Mouse (Mus musculus) gastrocnemius, postnatal 10 days (tissue): Measurements from ENCODE around the gene Tmem262. TPM values are rescaled to one million over a fixed set of nuclear protein-coding genes. Genes with fewer than 3 reads are reported as not detected.
"Not testable (repeated sequence)": the region's sequence is repeated elsewhere in the genome, so short reads cannot be mapped to it uniquely, and the experiment has no call there.

Source experiments
- DNase-seq: peaks from one replicate; pipeline ENCODE4 v3.0.0; 2021; ENCODE audit warnings: mixed read lengths
- long read RNA-seq, 2 experiments: library from polyadenylated mRNA; stranded (forward); transcript quantifications; one replicate each; pipeline ENCODE4 v2.0.0; 2021
- total RNA-seq, 2 experiments: library from RNA; stranded (reverse); gene quantifications; 2 replicates each; pipeline ENCODE4 v1.2.3; 2021

The Tmem262 gene
- total RNA-seq: not detected
- long read RNA-seq, experiment 1: 0 reads
- long read RNA-seq, experiment 2, partial matches to known transcripts: 0 of 1 reads
- long read RNA-seq, experiment 2, other reads (novel, unspliced or antisense): 1 of 1 reads

DNA sequence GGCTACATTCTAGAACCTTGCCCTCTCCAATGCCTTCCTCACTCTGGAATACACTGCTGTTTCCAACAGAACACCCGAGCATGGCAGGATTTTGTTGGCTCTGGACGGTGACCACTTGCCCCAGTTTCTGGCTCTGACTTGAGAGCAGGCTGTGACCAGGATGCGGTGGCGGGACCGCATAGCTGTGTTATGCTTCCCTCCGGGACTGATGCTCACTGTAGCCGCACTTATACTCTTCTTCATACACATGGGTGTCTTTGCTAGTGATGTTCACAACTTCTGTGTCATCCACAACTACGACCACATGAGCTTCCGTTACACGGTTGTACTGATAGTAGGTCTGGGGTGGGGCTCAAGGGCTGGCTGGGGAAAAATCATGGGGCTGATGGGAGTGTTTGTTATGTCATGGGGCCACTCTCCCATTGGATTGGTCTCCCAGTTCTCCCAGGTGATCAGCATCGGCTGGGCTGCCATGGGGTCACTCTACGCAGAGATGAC lies at the start of gene Tmem262:
Gene Tmem262 (plus strand): TSS at position 51 of the 498 bp plus-strand sequence.
- DNase-seq: no peak

DNA sequence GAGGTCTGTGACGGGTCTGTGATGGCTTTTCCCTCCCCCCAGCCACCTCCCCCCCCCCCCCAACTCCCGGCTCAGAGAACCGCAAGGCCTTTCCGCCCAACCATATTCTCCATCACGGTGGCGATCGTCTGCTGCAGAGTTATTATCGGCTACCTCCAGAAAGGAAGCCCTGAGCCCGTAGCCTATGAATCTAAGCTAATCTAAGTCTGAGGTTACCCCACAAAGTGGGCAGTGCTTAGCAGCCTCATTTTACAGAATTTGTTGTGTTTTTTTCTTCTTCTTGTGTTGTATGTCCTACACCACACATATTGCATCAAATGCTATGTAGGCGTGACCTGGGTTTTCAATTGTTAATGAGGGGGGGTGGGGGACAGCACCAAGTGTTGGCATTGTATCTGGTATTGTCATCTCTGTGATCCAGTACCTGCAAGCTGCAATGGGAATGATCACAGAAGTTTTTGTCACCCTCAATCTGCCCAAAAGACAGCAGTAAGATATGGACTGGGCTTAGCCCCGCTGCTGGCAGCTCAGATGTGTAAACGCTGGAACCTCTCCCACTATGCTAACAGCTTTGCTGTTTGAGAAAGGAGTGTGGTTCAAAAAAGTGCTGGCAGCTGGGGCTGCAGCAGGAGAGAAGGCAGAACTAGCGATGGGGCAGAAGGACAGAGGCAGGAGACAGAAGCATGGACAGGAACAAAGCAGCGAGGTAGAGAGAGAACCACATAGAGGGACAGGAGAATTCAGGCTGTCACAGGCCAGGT lies 49.1 kb upstream of the Tmem262 start:
- DNase-seq: no peak

DNA sequence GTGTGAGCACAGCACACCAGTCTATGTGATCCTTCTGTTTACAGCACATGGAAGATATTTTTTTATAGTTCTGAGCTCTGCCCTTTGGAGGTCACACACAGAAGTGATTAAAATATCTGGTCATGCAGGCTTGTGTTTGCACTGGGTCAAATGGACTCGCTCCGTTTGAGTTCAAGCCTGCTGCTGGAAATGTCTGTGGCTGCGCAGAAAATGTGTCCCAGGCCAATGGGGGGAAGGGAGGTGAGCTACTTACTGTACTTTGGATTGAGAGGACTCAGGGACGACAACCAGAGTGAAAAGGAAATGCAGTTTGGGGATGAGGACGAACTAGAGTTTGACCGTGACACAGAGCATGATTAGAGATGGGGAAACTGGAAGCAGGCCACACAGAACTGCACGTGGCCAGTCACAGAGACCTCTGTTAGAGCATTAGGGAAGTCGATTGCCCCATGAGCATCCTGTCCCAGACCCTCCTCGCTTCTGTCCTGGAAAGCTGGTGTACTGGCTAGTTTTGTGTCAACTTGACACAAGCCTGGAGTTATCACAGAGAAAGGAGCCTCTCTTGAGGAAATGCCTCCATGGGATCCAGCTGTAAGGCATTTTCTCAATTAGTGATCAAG lies 43.8 kb upstream of the Tmem262 start:
- no peak for DNase-seq

DNA sequence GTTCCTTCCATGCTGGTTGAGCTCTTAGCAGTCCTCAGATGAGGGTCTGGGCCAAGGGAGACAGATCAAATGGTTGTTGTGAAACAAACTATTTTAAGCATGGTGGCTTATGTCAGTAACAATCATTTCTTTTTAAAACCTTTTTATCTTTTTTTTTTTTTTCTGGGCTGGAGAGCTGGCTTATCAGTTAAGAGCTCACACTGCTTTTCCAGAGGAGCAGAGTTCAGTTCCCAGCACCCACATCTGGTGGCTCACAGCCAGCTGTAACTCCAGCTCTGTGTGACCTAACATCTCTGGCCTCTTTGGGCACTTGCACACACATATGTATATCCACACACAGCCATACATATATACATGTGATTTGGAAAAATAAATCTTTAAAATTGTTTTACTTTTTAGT lies 42.1 kb upstream of the Tmem262 start:
- DNase-seq: no peak

DNA sequence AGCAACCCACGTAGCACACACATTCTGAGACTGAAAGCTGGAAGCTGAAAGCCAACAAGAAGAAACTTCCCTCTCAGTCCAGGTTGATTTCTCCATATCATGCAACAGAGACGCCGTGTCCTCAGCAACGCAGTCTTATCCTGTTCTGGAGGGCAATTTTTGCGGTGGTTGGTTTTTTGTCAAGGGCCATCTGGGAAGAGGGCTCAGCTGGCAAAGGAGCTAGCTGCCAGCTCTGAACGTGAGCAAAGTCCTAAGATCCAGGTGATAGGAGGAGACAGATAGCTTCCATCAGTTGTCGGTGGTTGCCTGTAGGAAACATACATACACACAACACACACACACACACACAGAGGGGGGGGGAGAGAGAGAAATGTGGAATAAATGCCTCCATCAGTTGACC lies 41.5 kb upstream of the Tmem262 start:
- DNase-seq: no peak

DNA sequence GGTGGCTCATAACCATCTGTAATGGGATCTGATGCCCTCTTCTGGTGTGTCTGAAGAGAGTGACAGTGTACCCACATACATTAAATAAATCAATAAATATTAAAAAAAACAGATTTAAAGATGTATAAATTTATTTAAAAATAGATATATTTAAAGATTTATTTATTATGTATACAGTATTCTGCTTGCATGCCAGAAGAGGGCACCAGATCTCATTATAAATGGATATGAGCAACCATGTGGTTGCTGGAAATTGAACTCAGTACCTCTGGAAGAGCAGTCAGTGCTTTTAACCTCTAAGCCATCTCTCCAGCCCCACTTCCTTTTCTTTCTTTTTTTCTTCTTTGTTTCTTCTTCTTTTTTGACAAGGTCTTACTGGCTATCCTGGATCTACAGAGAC lies 39.8 kb upstream of the Tmem262 start:
- DNase-seq: no peak

DNA sequence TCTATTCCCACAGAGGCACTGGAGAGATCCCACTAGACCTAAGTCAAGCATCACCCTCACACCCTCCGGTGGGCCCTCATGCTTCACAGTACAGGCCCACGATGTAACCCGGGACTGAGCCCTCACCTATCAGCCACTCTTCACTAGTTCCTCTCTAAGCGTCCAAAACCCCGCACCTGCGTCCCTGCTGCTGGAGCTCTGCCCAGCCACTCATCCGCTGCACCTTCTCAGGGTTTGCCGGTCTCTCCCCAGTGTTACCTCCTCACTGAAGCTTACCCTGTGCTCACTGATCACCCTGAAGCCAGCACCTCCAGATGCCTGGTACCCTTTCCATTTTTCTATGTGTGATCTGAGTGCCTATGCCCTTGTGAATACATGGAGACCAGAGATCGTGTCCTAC lies 37.5 kb upstream of the Tmem262 start:
- no peak for DNase-seq

DNA sequence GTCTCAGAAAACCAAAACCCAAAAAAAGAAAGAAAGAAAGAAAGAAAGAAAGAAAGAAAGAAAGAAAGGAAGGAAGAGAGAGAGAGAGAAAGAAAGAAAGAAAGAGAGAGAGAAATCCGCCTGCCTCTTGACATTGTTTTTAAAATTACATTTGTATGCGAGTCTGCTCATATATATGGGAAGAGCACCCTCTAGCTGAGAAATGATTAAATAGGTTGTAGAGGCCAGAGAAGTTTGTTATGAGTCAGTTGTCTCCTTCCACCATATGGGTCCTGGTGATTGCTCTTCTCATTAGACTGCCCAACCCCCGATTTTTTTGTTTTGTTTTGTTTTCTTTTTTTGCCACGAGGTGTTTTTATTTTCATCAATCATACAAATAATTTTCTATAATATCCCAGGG lies 35.7 kb upstream of the Tmem262 start:
- DNase-seq: not testable (repeated sequence)

DNA sequence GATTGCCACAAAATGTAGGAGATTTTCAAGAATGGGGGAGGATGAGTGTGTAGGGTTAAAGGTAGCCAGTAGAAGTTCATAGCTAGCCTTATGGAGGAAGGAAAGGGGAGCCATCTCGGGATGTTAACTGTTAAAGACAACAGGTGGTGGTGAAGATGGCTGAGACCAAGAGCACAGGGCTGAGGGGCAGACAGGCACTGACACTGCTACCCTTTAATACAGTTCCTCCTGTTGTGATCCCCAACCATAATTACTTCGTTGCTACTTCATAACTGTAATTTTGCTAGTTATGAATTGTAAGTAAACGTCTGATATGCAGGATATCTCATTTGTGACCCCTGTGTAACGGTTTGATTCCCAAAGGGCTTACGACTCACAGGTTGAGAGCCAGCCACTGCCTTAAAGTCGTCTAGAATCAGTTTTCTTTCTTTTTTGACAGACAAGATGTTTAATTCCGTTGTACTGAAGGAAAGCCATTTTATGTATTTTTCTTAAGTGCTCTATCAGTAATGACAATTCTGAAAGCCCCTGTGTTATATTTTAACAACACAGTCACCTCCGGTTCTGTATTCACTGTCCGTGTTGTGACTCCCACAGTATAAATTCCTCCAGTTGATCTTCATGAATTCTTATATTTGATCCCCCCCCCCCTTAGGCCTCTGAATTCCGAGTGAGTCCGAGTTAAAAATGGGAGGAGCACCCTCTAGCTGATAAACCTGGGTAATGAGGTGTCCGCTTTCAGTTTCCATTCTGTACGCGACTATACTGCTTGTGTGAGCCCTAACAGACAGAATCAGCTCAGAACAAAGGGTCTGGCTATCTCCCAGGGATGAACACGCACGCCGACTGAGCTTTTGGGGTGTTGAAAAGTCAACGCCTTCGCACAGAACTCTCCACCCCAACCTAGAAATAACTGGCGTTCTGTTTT lies 34.2 kb upstream of the Tmem262 start:
- DNase-seq: no peak

DNA sequence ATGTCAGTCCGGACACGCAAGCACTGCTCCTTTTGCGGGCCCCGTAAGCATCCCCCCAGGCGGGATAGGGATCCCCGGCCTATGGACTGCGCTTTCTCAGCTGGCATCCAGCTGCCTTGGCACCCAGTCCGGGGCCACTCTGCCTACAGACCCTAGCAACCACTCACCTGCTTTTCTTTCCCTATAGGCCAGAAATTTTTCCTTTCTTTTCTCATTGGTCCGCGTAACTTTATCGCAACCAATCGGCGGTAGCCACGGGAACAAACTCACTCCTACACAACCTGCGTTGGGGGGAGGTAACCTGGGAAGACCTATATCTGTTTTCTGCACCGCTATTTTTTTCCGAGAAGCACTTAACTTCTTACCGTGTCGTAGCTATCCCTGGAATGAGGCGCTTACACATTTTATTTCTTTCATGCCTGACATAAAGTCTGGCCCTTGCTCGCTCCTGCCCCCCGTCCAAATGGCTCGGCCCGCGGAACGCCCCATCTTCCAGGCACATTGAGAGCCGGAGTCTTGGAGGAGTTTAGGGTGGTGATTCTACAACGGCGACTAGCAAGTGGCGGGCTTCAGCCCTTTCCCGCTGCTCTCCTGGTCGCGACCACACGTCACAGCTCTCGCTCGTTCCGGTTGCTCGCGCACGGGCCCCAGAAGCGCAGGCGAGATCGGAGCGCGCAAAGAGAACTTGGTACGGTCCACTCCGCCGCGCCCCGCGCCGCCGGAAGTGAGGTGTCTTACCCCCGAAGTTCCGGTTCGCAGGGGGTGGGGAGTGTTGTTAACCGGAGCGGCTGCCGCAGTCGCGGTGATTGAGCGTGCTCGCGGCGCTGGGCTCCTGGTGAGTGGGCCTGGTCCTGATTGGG lies 33.3 kb upstream of the Tmem262 start, which contains the start of gene Syvn1:
Gene Syvn1 (plus strand): TSS at position 283 of the 860 bp plus-strand sequence.
- peak; percentile 87 for DNase-seq

DNA sequence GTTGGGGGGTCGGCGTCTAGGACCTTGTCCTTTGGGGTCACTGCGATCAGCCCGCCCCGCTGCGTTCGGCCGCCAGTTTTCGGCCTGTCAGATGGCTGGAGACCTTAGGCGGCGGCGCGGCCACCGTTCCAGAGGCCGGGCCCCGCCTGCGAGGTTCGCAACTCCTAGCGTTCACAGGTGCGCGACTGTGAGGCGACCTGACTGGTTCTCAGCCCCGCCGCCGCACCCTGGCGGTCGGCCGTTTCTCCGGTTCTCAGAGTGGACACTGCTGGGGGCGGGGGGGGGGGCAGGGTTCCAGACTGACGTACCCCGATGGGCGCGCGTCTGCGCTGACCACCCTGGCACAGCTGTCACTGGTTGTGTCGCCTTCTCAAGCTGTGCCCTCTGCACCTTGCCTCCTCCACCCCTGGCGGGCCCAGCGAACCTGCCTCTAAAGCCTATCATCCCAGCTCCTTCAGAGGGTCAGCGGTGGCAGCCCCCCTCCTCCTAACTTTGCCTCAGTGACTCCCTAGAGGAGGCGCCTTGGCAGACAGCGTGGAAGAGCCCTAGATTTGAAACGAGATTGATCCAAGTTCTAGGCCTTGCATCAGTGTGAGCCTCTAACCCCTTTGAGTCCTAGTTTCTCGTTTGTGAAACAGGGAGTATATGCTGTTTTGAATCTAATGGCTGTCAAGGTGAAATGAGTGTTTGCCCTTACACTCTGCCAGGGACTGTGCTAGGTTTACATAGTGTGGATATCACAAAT lies 32.5 kb upstream of the Tmem262 start:
- DNase-seq: no peak

DNA sequence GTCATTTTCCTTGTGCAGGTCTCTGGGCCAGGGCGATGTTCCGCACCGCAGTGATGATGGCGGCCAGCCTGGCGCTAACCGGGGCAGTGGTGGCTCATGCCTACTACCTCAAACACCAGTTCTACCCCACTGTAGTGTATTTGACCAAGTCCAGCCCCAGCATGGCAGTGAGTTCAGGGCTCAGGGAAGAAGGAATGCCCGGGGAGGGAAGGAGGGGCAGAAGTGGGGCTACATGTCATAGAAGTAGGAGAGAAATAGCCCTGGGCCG lies 32.0 kb upstream of the Tmem262 start:
- no peak for DNase-seq

DNA sequence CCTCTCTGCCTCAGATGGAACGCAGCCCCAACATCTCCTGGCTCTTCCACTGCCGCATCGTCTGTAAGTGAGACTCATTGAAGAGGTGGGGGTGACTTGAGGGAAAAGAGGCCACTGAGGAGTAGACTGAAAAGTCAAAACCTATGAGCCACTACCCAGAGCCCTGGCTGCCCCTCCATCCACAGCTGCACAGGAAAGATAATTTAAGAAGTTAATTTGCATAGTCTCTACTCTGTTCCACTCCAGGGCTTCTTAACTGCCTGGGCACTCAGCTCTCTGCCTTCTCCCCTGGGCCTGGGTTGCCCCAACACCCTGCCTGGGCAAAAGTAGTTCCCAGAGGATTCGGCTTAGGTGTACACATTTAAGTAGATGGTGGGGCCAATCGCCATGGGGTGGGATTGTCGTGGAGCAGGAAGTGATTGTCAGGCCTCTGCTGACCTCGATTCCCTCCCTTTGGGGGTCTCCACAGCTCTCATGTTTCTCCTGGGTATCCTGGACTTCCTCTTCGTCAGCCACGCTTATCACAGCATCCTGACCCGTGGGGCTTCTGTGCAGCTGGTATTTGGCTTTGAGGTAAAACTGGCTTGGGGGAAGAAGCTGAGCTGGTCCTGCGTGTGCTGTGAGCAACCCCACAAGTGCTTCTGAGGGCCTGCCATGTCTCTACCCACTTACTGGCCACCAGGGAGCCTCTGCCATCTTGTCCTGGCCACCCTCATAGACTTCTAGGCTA lies 31.0 kb upstream of the Tmem262 start:
- no peak for DNase-seq

DNA sequence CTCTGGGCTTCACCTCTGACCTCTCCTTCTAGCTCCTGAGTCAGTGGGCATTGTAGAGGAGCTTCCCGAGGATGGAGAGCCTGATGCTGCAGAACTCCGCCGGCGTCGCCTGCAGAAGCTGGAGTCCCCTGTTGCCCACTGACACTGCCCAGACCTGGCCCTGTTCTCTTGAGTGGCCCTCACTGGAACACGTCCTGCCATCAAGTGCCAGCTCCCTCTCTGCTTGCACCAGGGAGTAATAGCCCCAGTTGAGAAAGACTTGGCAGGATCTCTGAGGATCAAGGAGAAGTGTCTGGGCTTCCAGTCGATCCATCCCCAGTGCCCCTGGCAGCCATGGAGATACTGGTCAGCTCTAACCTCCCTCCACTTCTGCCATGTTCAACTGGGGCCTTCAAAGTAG lies 27.3 kb upstream of the Tmem262 start:
- no peak for DNase-seq

DNA sequence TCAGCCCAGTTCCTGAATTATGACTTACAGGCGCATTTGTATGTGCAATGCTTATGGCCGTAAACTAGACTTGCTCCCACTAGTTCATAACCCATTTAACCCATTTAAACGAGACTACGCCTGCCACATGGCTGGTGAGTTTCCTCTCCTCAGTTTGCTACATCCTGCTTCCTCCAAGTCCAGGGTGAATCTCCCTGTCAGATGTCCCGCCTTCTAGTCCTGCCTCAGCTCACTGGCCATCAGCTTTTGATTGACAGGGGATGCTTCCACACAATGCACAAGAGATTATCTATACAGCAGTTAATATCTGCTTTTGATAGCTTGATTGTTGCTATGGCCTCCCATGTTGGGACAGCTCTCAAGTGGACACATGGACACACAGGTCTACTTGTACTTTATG lies 25.5 kb upstream of the Tmem262 start:
- DNase-seq: no peak

DNA sequence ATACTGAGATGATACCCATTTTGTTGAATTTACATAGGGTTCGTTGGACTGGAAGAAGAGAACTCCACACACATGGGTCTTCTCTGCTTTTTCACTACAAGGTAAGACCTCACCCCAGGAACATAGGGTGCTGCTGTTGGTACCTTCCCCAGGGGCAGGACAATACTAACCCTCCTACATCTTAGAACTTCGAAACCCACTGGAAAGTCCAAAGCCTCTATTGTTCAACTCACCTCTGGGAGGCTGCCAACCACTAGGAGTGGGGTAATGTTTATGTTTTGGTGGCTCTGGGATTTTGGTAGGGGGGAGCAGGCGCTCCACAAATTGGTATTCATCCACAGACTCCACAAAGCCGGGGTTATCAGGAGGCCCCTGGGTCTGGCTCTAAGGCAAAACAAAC lies 23.1 kb upstream of the Tmem262 start:
- no peak for DNase-seq

DNA sequence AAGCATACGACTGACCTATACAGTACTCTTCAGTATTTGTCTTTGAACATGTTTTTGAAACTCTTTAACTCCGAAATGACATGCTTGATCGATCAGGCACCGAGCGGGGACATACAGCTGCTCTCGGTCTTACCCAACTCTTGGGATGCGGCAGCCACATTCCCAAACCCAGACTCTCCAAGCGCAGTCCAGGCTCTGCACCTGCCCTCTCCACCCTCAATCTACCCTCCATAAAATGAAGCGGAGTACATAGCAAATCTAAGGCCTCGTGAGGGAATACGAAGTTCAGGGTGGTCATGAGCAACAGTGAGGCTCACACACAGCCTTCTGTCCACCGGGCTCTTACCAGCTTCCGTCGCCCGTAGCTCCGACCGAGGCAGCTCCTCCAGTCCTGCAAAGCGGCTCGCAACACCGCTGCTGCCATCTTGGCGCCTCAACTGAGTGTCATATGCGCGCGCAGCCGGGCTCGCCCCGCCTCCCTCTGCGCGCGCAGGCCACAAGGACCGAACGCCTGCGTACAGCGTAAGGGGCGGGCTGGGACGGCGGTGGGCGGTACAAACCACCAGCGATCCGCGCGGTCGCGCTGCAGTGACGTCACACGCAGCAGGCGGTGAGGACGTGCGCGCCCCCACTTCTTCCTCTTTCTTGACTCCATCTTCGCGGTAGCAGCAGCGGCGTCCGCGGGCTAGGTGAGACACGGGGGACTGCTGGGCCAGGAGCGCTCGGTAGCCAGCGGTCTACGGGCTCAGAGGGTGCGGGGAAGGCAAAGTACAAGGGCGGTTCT lies 22.3 kb upstream of the Tmem262 start, which contains the start of the genes Mrpl49 and Fau:
Gene Mrpl49 (minus strand): TSS at position 473 of the 784 bp plus-strand sequence.
Gene Fau (plus strand): TSS at position 532 of the 784 bp plus-strand sequence.
- DNase-seq: peak; percentile 99

DNA sequence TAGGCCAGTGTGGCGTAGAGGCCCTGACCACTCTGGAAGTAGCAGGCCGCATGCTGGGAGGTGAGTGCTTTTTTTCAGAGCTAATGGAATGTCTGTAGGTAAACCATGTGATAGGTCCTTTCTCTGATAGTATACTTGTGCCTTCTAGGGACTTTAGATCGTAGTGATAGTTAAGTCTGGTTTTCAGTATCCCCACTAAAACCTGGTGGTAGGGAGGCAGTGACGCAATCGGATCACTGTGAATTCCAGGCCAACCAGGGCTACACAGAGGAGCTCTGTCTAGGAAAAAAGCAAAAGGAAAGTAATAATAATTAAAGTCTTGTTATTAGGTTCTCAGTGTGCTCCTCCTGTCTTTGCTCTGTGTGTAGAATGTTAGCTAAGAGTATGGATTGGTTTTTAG lies 21.3 kb upstream of the Tmem262 start:
- DNase-seq: no peak

DNA sequence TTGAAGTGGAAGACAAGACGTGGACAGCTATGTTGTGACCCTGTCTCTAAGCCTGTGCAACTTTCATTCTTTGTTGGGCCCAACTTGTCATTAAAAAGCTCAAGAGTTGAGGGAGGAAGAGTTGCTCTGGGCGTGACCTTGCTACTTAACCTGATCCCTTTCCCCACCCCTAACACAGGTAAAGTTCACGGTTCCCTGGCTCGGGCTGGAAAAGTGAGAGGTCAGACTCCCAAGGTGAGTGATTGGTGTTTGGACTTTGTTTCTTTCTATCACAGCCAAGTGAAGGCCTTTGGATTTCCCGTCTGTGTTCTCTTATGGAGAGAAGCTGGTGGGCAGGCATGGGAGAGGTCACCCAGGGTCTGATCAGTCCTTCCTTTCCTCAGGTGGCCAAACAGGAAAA lies 20.9 kb upstream of the Tmem262 start:
- DNase-seq: no peak
